8 mouse cellular contexts compared by ENCODE assay signal in genomic region chr1:183345817-183346195, GRCm38 (mm10). TPM values are rescaled to one million over a fixed set of nuclear protein-coding genes. Genes with fewer than 3 reads are reported as not detected.
DNase-seq lines count a peak whose midpoint lies in the region; ATAC-seq and TF ChIP-seq lines count a peak whose summit lies in the region.

No protein-coding gene starts in this region.

- ATAC-seq in forebrain, embryonic 12.5 days (ENCODE audit: low FRiP score) = no peak; the same call in 1 of the 2 replicates
- no peak for ATAC-seq in liver, embryonic 14.5 days (ENCODE audit: insufficient read depth)
- ATAC-seq in monocyte, adult 5-6 weeks (replicated peaks; ENCODE audit: insufficient number of reproducible peaks, low FRiP score, low TSS enrichment, poor library complexity, severe bottlenecking) = no peak

- no peak for TF ChIP-seq CTCF in liver, embryonic 14.5 days (IDR thresholded peaks at IDR 0.05; ENCODE audit: low read depth)

- H3K4me2 ChIP-seq in forebrain, embryonic 12.5 days = peak overlapping the region; percentile 87
- H3K4me2 ChIP-seq in liver, embryonic 14.5 days (ENCODE audit: low read depth) = peak overlapping the region; percentile 85

- peaks cover 16% of the 10 kb centered on the region for H3K4me1 ChIP-seq in forebrain, embryonic 12.5 days
- peaks cover 2 to 4% of the 10 kb centered on the region in 2 experiments for H3K4me1 ChIP-seq in liver, embryonic 14.5 days (replicated peaks; ENCODE audit: control insufficient read depth in 2 of 2, insufficient read depth in 2 of 2, low read length in 1 of 2)

- H3K27me3 ChIP-seq in forebrain, embryonic 12.5 days = no peaks in the 10 kb centered on the region
- no peaks in the 10 kb centered on the region for H3K27me3 ChIP-seq in liver, embryonic 14.5 days (ENCODE audit: control insufficient read depth, insufficient read depth, low read length)

- peak overlapping the region; percentile 91 for H3K9ac ChIP-seq in forebrain, embryonic 12.5 days
- peak overlapping the region; percentile 93 for H3K9ac ChIP-seq in liver, embryonic 14.5 days (replicated peaks)

- TF ChIP-seq EP300 in liver, embryonic 14.5 days (IDR thresholded peaks at IDR 0.05; ENCODE audit: low read depth) = no peak

- H3K27ac ChIP-seq in forebrain, embryonic 12.5 days = peak overlapping the region; percentile 80
- peak overlapping the region; percentile 37 for H3K27ac ChIP-seq in liver, embryonic 14.5 days

- peak overlapping the region; percentile 95 for H3K4me3 ChIP-seq in forebrain, embryonic 12.5 days (replicated peaks)
- peak overlapping the region; percentile 85 to 93 for H3K4me3 ChIP-seq in liver, embryonic 14.5 days (ENCODE audit: insufficient read depth in 1 of 2, low read depth in 2 of 2, low read length in 2 of 2)

- peak; percentile 8 for DNase-seq in embryo, embryonic 10.5 days (ENCODE audit: low spot score)
- DNase-seq in embryo, embryonic 9.5 days (ENCODE audit: extremely low spot score) = no peak
- peak; percentile 11 for DNase-seq in 3T3-L1 (ENCODE audit: low read depth, low spot score)
- DNase-seq in liver, embryonic 14.5 days (ENCODE audit: low read depth in 3 of 3, low spot score in 3 of 3) = no peak
- DNase-seq in retina, postnatal 1 day = no peak
- no peak for DNase-seq in kidney, adult 11 months

- 11% methylated on average over 10 of the region's 10 CpGs for whole genome bisulfite sequencing in forebrain, embryonic 12.5 days
- WGBS in liver, embryonic 14.5 days (ENCODE audit: insufficient replicate concordance) = 4% methylated on average over 10 of the region's 10 CpGs

- H3K36me3 ChIP-seq in forebrain, embryonic 12.5 days (replicated peaks) = peaks cover 36% of the 10 kb centered on the region
- H3K36me3 ChIP-seq in liver, embryonic 14.5 days (replicated peaks; ENCODE audit: control insufficient read depth, insufficient read depth, low read depth) = peaks cover 12% of the 10 kb centered on the region

- no peaks in the 10 kb centered on the region for H3K9me3 ChIP-seq in forebrain, embryonic 12.5 days
- no peaks in the 10 kb centered on the region for H3K9me3 ChIP-seq in liver, embryonic 14.5 days (ENCODE audit: control insufficient read depth, low read length)

RNA-seq across cellular contexts. Expression of gene Mia3, which starts 23.5 kb away (rescaled TPM):
- 114 and 133 TPM in 2 replicates for polyA plus RNA-seq in forebrain, embryonic 12.5 days (2016; fragmentation: Nextera tagmentation; extraction: Ambion mirVana)
- 13.4 and 21.0 TPM in 2 replicates for polyA plus RNA-seq in liver, embryonic 14.5 days (2012; rRNA removed)
- polyA plus RNA-seq in liver, embryonic 14.5 days (2014; fragmentation: Nextera tagmentation; extraction: Ambion mirVana) = 19.2 and 19.7 TPM in 2 replicates
- 152 to 289 TPM (median 253 TPM) in 3 replicates for total RNA-seq in monocyte, adult 5-6 weeks (2017)

RNA-seq across cellular contexts. Expression of gene Taf1a, which starts 43.0 kb away (rescaled TPM):
- polyA plus RNA-seq in forebrain, embryonic 12.5 days (2016; fragmentation: Nextera tagmentation; extraction: Ambion mirVana) = 18.0 and 20.4 TPM in 2 replicates
- 3.5 and 5.5 TPM in 2 replicates for polyA plus RNA-seq in liver, embryonic 14.5 days (2012; rRNA removed)
- 3.5 and 3.8 TPM in 2 replicates for polyA plus RNA-seq in liver, embryonic 14.5 days (2014; fragmentation: Nextera tagmentation; extraction: Ambion mirVana)
- total RNA-seq in monocyte, adult 5-6 weeks (2017) = 10.9 to 33.3 TPM (median 14.9 TPM) in 3 replicates

RNA-seq across cellular contexts. Expression of gene Brox, which starts 48.7 kb away (rescaled TPM):
- 66.3 and 72.7 TPM in 2 replicates for polyA plus RNA-seq in forebrain, embryonic 12.5 days (2016; fragmentation: Nextera tagmentation; extraction: Ambion mirVana)
- polyA plus RNA-seq in liver, embryonic 14.5 days (2012; rRNA removed) = 7.5 and 11.4 TPM in 2 replicates
- polyA plus RNA-seq in liver, embryonic 14.5 days (2014; fragmentation: Nextera tagmentation; extraction: Ambion mirVana) = 17.0 and 21.1 TPM in 2 replicates
- 67.0 to 80.6 TPM (median 72.1 TPM) in 3 replicates for total RNA-seq in monocyte, adult 5-6 weeks (2017)

RNA-seq across cellular contexts. Expression of gene Aida, which starts 49.4 kb away (rescaled TPM):
- polyA plus RNA-seq in forebrain, embryonic 12.5 days (2016; fragmentation: Nextera tagmentation; extraction: Ambion mirVana) = 64.0 and 65.9 TPM in 2 replicates
- polyA plus RNA-seq in liver, embryonic 14.5 days (2012; rRNA removed) = 13.2 and 18.9 TPM in 2 replicates
- 9.1 and 10.4 TPM in 2 replicates for polyA plus RNA-seq in liver, embryonic 14.5 days (2014; fragmentation: Nextera tagmentation; extraction: Ambion mirVana)
- 84.3 to 93.7 TPM (median 84.8 TPM) in 3 replicates for total RNA-seq in monocyte, adult 5-6 weeks (2017)

Comparison
In these comparisons a context has a peak if more than half of its experiments do, and no peak if none do; other contexts are left out.
1. DNase-seq: peak in embryo, embryonic 10.5 days (single experiment) and 3T3-L1 (single experiment); none in embryo, embryonic 9.5 days (single experiment), liver, embryonic 14.5 days (0 of 3), retina, postnatal 1 day (single experiment) and kidney, adult 11 months (single experiment).